Mouse (Mus musculus) liver, adult 10 weeks (tissue): Measurements from ENCODE around the gene Tbpl1. TPM values are rescaled to one million over a fixed set of nuclear protein-coding genes. Genes with fewer than 3 reads are reported as not detected.

ENCODE experiments used
- polyA plus RNA-seq: library from polyadenylated mRNA; stranded (reverse); fragments of 350-450 nt; fragmentation: Illumina TruSeq; extraction: RNeasy Lipid Tissue Mini Kit (QIAGEN cat#74804); gene quantifications from one replicate; pipeline ENCODE4 v1.2.3, GENCODE M21; 2014; ENCODE audit warnings: low read depth, low replicate concordance

Tbpl1 gene
- 18.9 TPM for polyA plus RNA-seq

GRCm38 (mm10) chr10:22731272-22732093, at the start of gene Tbpl1:
Gene Tbpl1, minus strand, starts transcription at chr10:22731938.

Other genes starting within 250 kb of the Tbpl1 start
- 0.26 TPM for gene Slc2a12, start 86.9 kb downstream of the Tbpl1 start, polyA plus RNA-seq
- 1.9 TPM for gene Tcf21, start 88.2 kb upstream of the Tbpl1 start, polyA plus RNA-seq